Mouse (Mus musculus) hindbrain, embryonic 14.5 days (tissue): ENCODE data around the gene Olfr1274-ps. TPM values are rescaled to one million over a fixed set of nuclear protein-coding genes. Genes with fewer than 3 reads are reported as not detected.
"Not testable (repeated sequence)": the region's sequence is repeated elsewhere in the genome, so short reads cannot be mapped to it uniquely, and the experiment has no call there.

Source experiments
- ATAC-seq: fragments of 200-750 bp; cut with Nextera tagmentation; 2 replicates; pipeline ENCODE4 v1.8.0; 2017; ENCODE audit warnings: moderate number of reproducible peaks, mild to moderate bottlenecking, moderate TSS enrichment, moderate library complexity; ENCODE audit not compliant: low FRiP score
- DNase-seq: peaks from one replicate; pipeline ENCODE4 v3.0.0-alpha.2; 2015; ENCODE audit warnings: low spot score
- H3K27ac ChIP-seq: fragments of 300-500 bp; sonication (generic); 2 replicates; pipeline ENCODE4 v1.5.1; 2014; ENCODE audit warnings: mild to moderate bottlenecking, moderate library complexity
- H3K27me3 ChIP-seq: fragments of 300-500 bp; sonication (generic); 2 replicates; pipeline ENCODE4 v1.6.1; 2014; ENCODE audit warnings: mild to moderate bottlenecking, low read length, mixed read lengths; ENCODE audit not compliant: control insufficient read depth, insufficient read depth
- H3K36me3 ChIP-seq: fragments of 300-500 bp; sonication (generic); replicated peaks from 2 replicates; pipeline ENCODE4 v1.6.1; 2014; ENCODE audit not compliant: control insufficient read depth, insufficient read depth
- H3K4me1 ChIP-seq: fragments of 300-500 bp; sonication (generic); replicated peaks from 2 replicates; pipeline ENCODE4 v1.6.1; 2014; ENCODE audit warnings: antibody characterized with exemption, low read length, mixed read lengths; ENCODE audit not compliant: control insufficient read depth, insufficient read depth
- H3K4me2 ChIP-seq: fragments of 300-500 bp; sonication (generic); replicated peaks from 2 replicates; pipeline ENCODE4 v1.6.1; 2014; ENCODE audit warnings: mild to moderate bottlenecking, moderate library complexity
- H3K4me3 ChIP-seq: fragments of 300-500 bp; sonication (generic); replicated peaks from 2 replicates; pipeline ENCODE4 v1.5.1; 2014; ENCODE audit warnings: mild to moderate bottlenecking, low read length
- H3K9ac ChIP-seq: fragments of 300-500 bp; sonication (generic); 2 replicates; pipeline ENCODE4 v1.6.1; 2014
- H3K9me3 ChIP-seq: fragments of 300-500 bp; sonication (generic); 2 replicates; pipeline ENCODE4 v1.6.1; 2016; ENCODE audit warnings: low read length; ENCODE audit not compliant: control insufficient read depth
- WGBS: fragments of 180-500 bp; shearing (Covaris S2); extraction: QIAGEN DNeasy Blood & Tissue Kit; methylation state at CpG from one replicate; pipeline ENCODE4 v1.1.7; 2014; 5-methylcytosine and 5-hydroxymethylcytosine counted together
- polyA plus RNA-seq: library from polyadenylated mRNA; unstranded; fragments of >200 nt; fragmentation: Nextera tagmentation; extraction: Ambion mirVana; gene quantifications from 2 replicates; pipeline ENCODE4 v1.2.1, GENCODE M21; 2014

The Olfr1274-ps gene
- polyA plus RNA-seq, 1 experiment from 2014 or later: not detected

GRCm38 (mm10) chr2:90429782-90430181, 31.3 kb downstream of the Olfr1274-ps start:
- DNase-seq, H3K27ac ChIP-seq, H3K4me2 ChIP-seq, H3K27me3 ChIP-seq, H3K9ac ChIP-seq, ATAC-seq, H3K36me3 ChIP-seq, H3K4me3 ChIP-seq, H3K4me1 ChIP-seq, H3K9me3 ChIP-seq: not testable (repeated sequence)
- no CpG with 5 or more reads among the region's 4 CpGs for WGBS

DNA sequence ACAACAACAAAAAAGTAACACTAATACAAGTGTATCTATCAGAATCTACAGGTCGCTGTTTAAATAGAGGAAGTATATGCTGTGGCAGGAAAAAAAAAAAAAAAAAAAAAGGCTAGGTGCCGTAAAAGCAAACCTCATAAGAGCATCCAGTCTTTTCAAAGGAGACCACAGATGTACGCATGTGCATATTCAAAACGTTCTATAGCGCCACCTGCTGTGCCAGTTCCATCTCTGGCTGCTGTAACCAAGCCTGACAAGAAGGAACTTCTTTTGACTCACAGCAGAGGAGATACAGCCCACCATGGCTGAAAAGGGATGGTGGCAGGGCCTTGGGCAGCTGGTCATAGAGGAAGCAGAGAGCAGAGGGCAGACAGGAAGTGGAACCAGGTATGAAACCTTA, 39.0 kb downstream of the Olfr1274-ps start:
- not testable (repeated sequence) for H3K4me3 ChIP-seq, H3K4me1 ChIP-seq, ATAC-seq, H3K9ac ChIP-seq, H3K9me3 ChIP-seq, H3K4me2 ChIP-seq, H3K27ac ChIP-seq, H3K27me3 ChIP-seq, DNase-seq
- WGBS: 90% methylated on average over 1 of the region's 5 CpGs
- H3K36me3 ChIP-seq: peaks cover 12% of the 10 kb centered on the region

DNA sequence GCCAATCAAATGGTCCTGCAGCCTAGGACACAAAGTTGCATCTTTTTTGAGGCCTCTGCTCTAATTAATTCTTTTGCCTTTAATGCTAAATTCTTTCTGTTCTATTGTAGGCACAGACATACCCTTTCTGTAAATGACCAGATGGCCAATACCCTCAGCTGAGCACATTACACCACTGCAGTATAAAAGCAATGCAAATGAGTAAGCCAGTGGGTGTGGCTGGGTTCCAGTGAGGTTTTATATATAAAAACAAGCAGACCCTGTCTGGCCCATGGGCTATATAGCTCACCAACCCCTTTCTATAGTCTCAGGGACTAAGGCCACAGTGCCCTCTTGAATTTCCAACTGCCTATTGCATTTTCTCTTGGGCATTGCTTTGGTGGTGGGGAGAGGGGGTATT, 41.7 kb downstream of the Olfr1274-ps start:
- not testable (repeated sequence) for DNase-seq, H3K27me3 ChIP-seq, H3K4me1 ChIP-seq, H3K9me3 ChIP-seq, H3K4me2 ChIP-seq, H3K27ac ChIP-seq, ATAC-seq, H3K9ac ChIP-seq, H3K4me3 ChIP-seq
- H3K36me3 ChIP-seq: peaks cover 19% of the 10 kb centered on the region

DNA sequence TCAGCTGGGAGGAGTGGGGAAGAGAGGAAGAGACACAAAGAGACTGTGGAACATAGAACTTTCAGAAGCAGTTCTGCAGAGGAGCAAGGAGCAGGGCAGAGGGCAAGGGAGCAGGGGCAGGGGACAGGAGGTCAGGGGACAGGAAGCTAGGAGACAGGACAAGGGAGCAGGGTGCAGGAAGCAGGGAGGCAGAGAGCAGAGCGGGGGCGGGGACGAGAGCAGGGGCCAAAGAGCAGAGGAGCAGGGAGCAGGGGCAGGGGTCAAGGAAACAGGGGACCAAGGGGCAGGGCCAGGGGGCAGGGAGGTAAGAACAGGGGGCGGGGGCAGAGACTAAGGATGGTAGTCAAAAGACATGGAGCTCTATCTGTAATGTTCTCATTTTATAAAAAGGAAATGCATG, 43.3 kb downstream of the Olfr1274-ps start:
- H3K27me3 ChIP-seq, ATAC-seq, H3K9me3 ChIP-seq, H3K4me3 ChIP-seq, H3K4me1 ChIP-seq, H3K9ac ChIP-seq, DNase-seq, H3K27ac ChIP-seq, H3K4me2 ChIP-seq: not testable (repeated sequence)
- peaks cover 19% of the 10 kb centered on the region for H3K36me3 ChIP-seq
- 38% methylated on average over 4 of the region's 4 CpGs for WGBS

- Histone ChIP-seq H3K27me3 (no peaks in the 10 kb centered on the region), H3K27ac (no peak overlapping the region), H3K9ac (no peak overlapping the region), H3K4me2 (no peak overlapping the region), H3K4me3 (no peak overlapping the region), H3K36me3 (peaks cover 23% of the 10 kb centered on the region), H3K4me1 (no peaks in the 10 kb centered on the region), H3K9me3 (no peaks in the 10 kb centered on the region)
- ATAC-seq (no peak), DNase-seq (no peak)
- 86% methylated on average over 5 of the region's 5 CpGs for WGBS
Observed at GRCm38 (mm10) chr2:90443811-90444210, 45.3 kb downstream of the Olfr1274-ps start.

DNA sequence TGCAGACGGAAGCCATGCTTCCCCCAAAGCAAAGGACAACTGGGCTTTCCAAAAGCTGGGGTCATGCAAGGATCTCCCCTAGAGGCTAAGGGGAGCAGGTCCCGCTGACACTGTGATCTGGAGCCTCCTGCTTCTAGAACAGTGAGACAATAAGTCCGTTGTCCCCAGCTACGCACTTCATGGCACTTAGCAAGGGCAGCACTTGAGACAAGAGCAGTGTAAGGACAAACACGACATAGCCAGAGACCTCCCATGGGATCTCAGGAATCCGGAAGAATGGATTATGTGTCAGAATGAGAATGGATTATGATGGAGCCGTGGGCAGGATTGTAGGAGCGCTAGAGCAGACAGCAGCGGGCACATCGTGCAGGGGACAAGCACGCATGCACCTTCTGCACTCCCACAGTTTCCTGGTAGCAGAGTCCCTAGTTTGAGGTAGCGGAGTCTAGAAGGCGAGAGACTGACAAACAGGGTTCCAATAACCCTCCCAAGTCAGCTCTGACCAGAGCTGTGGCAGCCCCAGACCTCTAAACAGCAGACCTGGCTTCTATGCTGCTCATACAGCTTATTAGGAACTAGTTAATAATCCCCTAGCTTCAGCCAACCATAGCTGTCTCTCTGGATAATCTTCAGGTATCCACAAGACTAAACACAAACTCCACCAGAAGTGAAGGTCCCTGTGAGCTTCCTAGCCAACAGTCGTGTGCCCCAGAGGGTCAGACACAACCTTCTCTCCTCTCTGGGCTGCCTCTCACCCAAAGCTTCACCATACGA, 50.7 kb downstream of the Olfr1274-ps start:
- Histone ChIP-seq H3K36me3 (peaks cover 37% of the 10 kb centered on the region), H3K27ac (no peak overlapping the region), H3K9ac (no peak overlapping the region), H3K9me3 (no peaks in the 10 kb centered on the region), H3K4me1 (no peaks in the 10 kb centered on the region), H3K4me3 (no peak overlapping the region), H3K27me3 (no peaks in the 10 kb centered on the region), H3K4me2 (no peak overlapping the region)
- no peak for DNase-seq
- no peak for ATAC-seq
- WGBS: 85% methylated on average over 15 of the region's 15 CpGs

- ATAC-seq (no peak), DNase-seq (no peak)
- Histone ChIP-seq H3K9me3 (no peaks in the 10 kb centered on the region), H3K4me2 (no peak overlapping the region), H3K27me3 (no peaks in the 10 kb centered on the region), H3K4me3 (no peak overlapping the region), H3K27ac (no peak overlapping the region), H3K9ac (no peak overlapping the region), H3K36me3 (peaks cover 54% of the 10 kb centered on the region), H3K4me1 (no peaks in the 10 kb centered on the region)
- WGBS: 91% methylated on average over 3 of the region's 3 CpGs
Observed at GRCm38 (mm10) chr2:90452380-90452779, 53.9 kb downstream of the Olfr1274-ps start.

Other genes starting within 250 kb of the Olfr1274-ps start
- gene Olfr1270, start 245.6 kb upstream of the Olfr1274-ps start, polyA plus RNA-seq: not detected in 2 replicates
- not detected in 2 replicates for gene Olfr1506, start 174.2 kb upstream of the Olfr1274-ps start, polyA plus RNA-seq
- not detected in 2 replicates for gene Olfr142, start 141.1 kb upstream of the Olfr1274-ps start, polyA plus RNA-seq
- gene Olfr1271, start 127.7 kb upstream of the Olfr1274-ps start, polyA plus RNA-seq: not detected in 2 replicates
- not detected in 2 replicates for gene Olfr1272, start 105.8 kb upstream of the Olfr1274-ps start, polyA plus RNA-seq
- gene Gm13769, start 76.5 kb upstream of the Olfr1274-ps start, polyA plus RNA-seq: not detected in 2 replicates
- 7.9 and 10.3 TPM in 2 replicates for gene Ptprj, start 182.0 kb downstream of the Olfr1274-ps start, polyA plus RNA-seq